Mouse (Mus musculus) telencephalon, adult 2 months (tissue): ENCODE data around the gene Ndufa10.
"Not testable (repeated sequence)": the region's sequence is repeated elsewhere in the genome, so short reads cannot be mapped to it uniquely, and the experiment has no call there.

Source experiments
- DNase-seq: peaks from one replicate; pipeline ENCODE4 v3.0.0-alpha.2; 2011; ENCODE audit warnings: low read depth, low spot score

Gene Ndufa10

DNA sequence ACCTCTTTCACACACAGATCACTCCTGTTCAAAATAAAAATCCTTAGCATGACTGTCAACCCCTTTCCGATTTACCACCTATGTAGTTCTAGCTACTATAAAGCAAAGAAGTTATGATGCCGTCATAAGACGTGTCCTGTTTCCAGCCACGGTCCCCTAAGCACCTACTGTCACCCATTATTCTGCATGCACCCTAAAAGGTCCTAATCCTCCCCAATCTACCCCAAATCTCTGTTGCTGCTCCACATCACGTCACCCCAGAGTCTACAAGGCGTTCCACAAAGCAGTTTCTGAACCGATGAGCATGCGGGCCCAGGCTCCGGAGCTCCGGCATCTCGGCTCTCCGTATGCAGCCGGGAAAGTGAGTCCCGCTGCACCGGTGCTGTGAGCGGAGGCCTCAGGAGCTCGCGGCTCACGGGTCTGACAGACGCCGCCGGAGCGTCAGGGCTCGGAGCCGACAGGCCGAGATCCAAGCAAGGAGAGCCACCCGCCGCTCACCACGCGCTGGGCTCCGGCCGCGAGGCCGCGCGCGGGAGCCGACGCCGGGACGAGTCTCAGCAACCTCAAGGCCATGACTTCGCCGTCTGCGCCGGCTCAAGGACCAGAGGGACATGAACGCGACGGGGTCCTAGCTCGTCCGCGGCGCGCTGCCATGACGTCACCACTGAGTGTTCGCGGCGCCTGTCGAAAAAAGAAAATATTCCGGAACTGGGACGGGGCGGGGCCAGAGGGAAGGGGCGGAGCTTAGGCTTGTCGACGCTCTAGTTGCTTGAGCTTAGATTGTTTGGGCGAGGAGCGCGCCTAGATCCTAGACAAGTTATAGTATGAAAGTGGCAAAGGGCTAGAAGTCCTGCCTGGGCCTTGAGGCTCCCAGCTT lies at the start of gene Ndufa10:
TSS of gene Ndufa10 (minus strand) at position 696 of the 877 bp plus-strand sequence.
- DNase-seq = peak; percentile 88

DNA sequence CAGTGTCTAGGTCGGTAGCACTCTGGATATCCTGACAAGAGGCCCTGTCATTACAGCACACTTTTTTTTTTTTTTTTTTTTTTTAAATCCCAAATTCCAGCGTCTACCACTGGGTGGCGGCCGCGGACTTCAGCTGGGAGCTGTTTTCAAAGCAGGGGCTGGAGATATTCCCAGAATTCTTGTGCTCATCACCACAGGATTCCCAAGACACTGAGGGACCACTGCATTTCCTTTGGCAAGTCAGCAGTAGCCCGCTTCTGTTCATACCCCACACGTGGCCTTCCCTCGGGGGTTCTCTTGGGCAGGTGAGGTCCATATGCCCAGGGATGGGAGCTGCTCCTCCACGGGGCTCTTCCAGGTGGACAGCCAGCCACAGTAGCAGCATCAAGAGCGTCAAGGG lies 47.7 kb upstream of the Ndufa10 start:
- peak; percentile 58 for DNase-seq

DNA sequence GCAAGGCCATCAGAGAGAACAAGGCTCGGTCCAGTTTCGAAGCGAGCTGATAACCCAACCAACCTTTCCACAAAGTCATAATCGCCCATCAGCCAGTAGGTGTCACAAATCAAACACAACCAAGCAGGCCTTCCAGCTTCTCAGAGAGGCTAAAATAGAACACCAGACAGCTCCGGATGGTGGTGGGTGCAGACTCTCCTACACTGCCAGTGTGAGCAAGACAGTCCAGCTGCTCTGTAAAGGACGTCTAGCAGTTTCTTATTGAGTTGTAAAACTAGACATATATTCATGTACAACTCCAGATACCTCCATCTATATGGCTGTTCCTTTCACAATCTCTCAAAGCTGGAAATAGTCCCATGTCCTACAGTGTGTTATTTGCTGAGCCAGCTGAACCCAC lies 45.4 kb upstream of the Ndufa10 start:
- DNase-seq = peak; percentile 75

- no peak for DNase-seq
Observed at GRCm38 (mm10) chr1:92518561-92518960, 44.9 kb upstream of the Ndufa10 start, which contains the start of gene Olfr1414. Gene Olfr1414, minus strand, starts transcription at chr1:92518661.

DNA sequence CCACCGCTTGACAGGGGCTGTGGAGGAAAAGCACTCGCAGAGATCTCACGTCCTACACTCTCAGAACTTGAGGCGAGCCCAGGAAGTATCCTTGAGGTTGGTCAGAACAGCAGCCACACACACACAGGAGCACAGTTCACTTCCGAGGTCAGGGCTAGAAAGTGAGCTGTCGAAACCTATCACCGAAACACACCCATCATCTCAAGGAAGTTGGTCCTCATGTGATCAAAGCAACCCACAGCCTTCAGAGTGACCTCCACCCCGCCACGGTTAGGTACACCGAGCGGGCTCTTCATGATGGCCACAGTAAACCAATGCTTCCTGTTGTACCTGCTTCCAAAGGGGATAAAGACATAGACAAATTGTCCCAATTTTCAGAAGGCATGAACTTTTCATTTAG lies 41.7 kb upstream of the Ndufa10 start:
- DNase-seq = no peak

DNA sequence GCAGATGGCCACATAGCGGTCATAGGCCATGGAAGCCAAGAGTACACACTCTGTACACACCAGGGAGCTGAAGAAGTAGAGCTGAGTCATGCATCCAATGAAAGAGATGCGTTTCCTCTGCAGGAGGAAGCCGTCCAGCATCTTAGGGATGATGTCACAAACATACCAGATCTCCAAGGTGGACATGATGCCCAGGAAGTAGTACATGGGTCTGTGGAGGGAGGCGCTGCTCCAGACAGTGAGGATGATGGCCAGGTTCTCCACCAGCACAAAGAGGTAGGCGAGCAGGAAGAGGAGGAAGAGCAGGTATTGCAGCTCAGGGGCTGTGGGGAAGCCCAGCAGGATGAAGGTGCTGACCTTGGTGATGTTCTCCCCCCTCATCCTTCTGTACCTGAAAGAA lies 38.0 kb upstream of the Ndufa10 start:
- DNase-seq = not testable (repeated sequence)

GRCm38 (mm10) chr1:92496001-92496400 lies 22.3 kb upstream of the Ndufa10 start, which contains the start of gene Olfr1415:
Gene Olfr1415, minus strand, starts transcription at chr1:92496101.
- no peak for DNase-seq

DNA sequence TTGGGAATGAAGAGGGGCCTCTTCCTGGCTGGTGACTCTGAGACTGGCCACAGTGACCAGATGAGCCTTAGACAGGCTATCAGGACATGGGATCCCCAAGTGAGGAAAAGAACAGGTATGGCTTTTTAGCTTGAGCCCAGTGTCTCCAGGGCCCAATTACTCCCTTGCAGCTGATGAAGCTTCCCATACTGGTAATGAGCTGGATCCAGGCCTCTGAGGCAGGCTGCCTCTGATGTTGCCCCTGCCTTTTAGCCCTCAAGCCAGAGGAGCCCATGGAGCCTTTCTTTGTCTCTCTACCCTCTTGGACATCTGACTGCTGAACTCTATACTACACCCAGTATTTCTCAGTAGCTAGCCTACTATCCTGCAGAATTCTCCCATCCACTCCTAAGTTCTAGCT lies 11.4 kb upstream of the Ndufa10 start, which contains the start of gene Olfr1416:
TSS of gene Olfr1416 (minus strand) at position 101 of the 400 bp plus-strand sequence.
- DNase-seq = no peak

DNA sequence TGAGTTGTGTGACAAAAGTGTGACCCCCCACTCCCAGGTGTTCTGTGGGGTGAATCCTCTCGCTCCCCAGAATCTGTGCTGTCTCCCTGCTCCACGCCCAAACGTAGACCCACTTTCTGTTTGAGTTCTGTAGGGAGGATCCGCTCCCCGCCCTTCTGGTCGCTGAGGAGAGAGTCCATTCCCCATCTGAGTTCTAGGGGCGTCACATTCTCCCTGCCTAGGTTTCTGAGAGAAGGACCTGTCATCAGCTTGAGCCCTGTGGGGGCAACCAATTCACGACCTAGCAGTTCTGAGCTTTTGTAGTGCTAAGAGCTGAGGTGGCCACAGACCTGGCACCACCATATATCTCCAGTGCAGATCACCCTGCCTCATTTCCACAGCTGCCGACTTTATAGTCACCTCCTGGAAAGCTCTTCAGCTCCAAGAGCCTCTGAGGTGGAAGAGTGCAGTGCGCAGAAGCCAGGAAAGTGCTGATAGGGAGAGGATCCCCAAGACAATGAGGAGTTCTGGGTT lies 462 bp upstream of the Ndufa10 start:
- DNase-seq = no peak

DNA sequence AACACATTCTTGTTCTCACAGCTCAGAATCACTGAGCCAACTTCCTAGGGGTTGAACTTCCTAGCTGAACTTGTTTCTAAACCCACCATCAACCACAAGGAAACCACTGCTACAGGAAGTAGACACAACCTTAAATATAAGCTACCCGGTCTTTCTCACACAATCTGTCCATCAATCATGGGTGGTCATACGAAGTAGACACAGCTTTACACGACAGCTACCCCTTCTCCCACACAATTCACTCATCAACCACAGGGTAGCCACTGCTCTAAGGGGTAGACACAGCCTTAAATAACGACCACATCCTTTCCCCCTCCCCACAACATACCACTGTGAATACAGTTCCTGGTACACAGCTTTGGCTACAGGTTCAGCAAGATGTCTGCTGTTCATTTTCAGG lies 4.8 kb downstream of the Ndufa10 start:
- no peak for DNase-seq

GRCm38 (mm10) chr1:92458416-92458815 lies 15.2 kb downstream of the Ndufa10 start:
- DNase-seq = no peak

- no peak for DNase-seq
Observed at GRCm38 (mm10) chr1:92457758-92458157, 15.9 kb downstream of the Ndufa10 start.

GRCm38 (mm10) chr1:92453751-92454445 lies 19.8 kb downstream of the Ndufa10 start:
- no peak for DNase-seq

GRCm38 (mm10) chr1:92448293-92448692 lies 25.4 kb downstream of the Ndufa10 start:
- no peak for DNase-seq

- DNase-seq = no peak
Observed at GRCm38 (mm10) chr1:92441453-92442063, 32.1 kb downstream of the Ndufa10 start.

GRCm38 (mm10) chr1:92440066-92440750 lies 33.5 kb downstream of the Ndufa10 start:
- DNase-seq = no peak

GRCm38 (mm10) chr1:92437678-92438271 lies 35.9 kb downstream of the Ndufa10 start:
- no peak for DNase-seq

- no peak for DNase-seq
Observed at GRCm38 (mm10) chr1:92436831-92437321, 36.8 kb downstream of the Ndufa10 start.

DNA sequence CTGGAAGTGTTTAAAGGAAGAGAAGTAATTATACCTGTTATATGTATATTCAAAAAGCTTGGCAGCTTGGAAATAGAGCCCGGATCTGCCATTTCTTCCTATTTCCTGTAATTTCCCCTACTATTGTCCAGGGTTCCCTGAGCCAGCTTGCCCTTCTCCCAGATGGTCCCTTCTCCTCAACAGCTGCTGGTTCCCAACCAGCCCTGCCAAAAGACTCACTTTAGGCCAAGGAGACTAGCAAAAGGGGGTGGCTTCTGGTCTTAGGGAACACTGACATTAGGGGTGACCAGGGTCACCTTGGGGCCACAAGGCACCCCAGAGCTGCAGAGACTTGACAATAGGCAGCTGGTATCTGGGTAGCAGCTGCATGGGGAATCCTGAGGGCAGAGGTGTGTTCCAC lies 38.7 kb downstream of the Ndufa10 start:
- no peak for DNase-seq

DNA sequence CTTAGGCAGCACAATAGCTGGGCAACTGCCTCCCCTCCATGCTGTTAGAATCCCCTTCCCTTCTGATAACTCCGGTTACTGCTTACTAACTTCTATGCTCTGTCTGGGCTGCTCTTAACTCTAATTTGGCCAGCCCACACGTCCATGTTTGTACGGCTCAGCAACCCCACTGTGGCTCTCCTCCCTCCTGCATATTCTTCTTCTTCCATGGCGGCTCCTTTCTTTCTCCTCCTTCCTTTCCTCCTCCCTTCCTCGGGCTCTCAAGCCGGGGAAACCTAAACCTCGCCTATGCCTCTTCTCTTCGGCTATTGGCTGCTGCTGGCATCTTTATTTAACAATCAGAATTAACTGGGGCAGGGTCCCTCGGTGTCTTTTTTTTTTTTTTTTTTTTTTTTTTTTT lies 40.9 kb downstream of the Ndufa10 start:
- no peak for DNase-seq

DNA sequence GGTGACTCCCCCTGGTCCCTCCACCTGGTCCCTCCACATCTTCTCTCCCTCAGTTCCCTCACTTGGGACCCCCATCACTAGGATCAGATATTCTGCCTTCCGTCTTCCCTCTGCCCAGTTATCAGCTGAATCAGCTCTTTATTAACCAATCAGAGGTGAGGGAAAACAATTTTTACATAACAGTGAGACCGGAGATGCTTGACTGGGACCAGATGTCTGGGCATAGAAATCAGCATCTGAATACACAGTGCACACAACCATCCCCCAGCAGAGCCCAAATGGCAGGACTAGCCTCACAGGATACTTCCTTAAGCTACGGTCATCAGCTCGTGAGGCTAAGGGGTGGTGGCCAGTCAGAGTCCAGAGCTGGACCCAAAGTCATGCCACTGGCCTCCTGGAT lies 41.6 kb downstream of the Ndufa10 start:
- no peak for DNase-seq
